Mouse (Mus musculus): ENCODE data around the gene 2310011J03Rik. TPM values are rescaled to one million over a fixed set of nuclear protein-coding genes. Genes with fewer than 3 reads are reported as not detected.

The 2310011J03Rik gene
- polyA plus RNA-seq, 1 experiment: 52.1 TPM

GRCm38 (mm10) chr10:80316359-80316781 lies 4.0 kb downstream of the 2310011J03Rik start:
- TF ChIP-seq POLR2A (IDR thresholded peaks at IDR 0.05; ENCODE audit: borderline replicate concordance, control insufficient read depth, low read depth, low read length) (no peak; the same call in 1 of the 2 replicates), CTCF (IDR thresholded peaks at IDR 0.05; ENCODE audit: control insufficient read depth, insufficient read depth, low read length) (no peak)
- Histone ChIP-seq H3K4me3 (replicated peaks; ENCODE audit: control insufficient read depth, low read depth, low read length) (no peak overlapping the region), H3K27ac (ENCODE audit: control insufficient read depth, insufficient read depth, low read depth, low read length, poor library complexity) (no peak overlapping the region), H3K4me1 (ENCODE audit: control insufficient read depth, insufficient read depth, low read length) (peaks cover 10% of the 10 kb centered on the region)
- WGBS: 54% methylated on average over 11 of the region's 11 CpGs

GRCm38 (mm10) chr10:80315315-80315714 lies 5.0 kb downstream of the 2310011J03Rik start:
- Histone ChIP-seq H3K4me1 (ENCODE audit: control insufficient read depth, insufficient read depth, low read length) (peaks cover 4% of the 10 kb centered on the region), H3K4me3 (replicated peaks; ENCODE audit: control insufficient read depth, low read depth, low read length) (no peak overlapping the region), H3K27ac (ENCODE audit: control insufficient read depth, insufficient read depth, low read depth, low read length, poor library complexity) (no peak overlapping the region)
- TF ChIP-seq CTCF (IDR thresholded peaks at IDR 0.05; ENCODE audit: control insufficient read depth, insufficient read depth, low read length) (no peak), POLR2A (IDR thresholded peaks at IDR 0.05; ENCODE audit: borderline replicate concordance, control insufficient read depth, low read depth, low read length) (no peak)
- 56% methylated on average over 27 of the region's 27 CpGs for WGBS

- H3K4me3 ChIP-seq (replicated peaks; ENCODE audit: control insufficient read depth, low read depth, low read length): no peak overlapping the region
- peaks cover 4% of the 10 kb centered on the region for H3K4me1 ChIP-seq (ENCODE audit: control insufficient read depth, insufficient read depth, low read length)
- TF ChIP-seq CTCF (IDR thresholded peaks at IDR 0.05; ENCODE audit: control insufficient read depth, insufficient read depth, low read length) (no peak), POLR2A (IDR thresholded peaks at IDR 0.05; ENCODE audit: borderline replicate concordance, control insufficient read depth, low read depth, low read length) (no peak)
- 65% methylated on average over 16 of the region's 16 CpGs for WGBS
- no peak overlapping the region for H3K27ac ChIP-seq (ENCODE audit: control insufficient read depth, insufficient read depth, low read depth, low read length, poor library complexity)
Observed at GRCm38 (mm10) chr10:80314494-80315001, 5.8 kb downstream of the 2310011J03Rik start.

- H3K4me1 ChIP-seq (ENCODE audit: control insufficient read depth, insufficient read depth, low read length): peaks cover 2% of the 10 kb centered on the region
- TF ChIP-seq CTCF (IDR thresholded peaks at IDR 0.05; ENCODE audit: control insufficient read depth, insufficient read depth, low read length) (no peak), POLR2A (IDR thresholded peaks at IDR 0.05; ENCODE audit: borderline replicate concordance, control insufficient read depth, low read depth, low read length) (no peak)
- H3K27ac ChIP-seq (ENCODE audit: control insufficient read depth, insufficient read depth, low read depth, low read length, poor library complexity): peak overlapping the region; percentile 34; the same call in 1 of the 2 replicates
- 6% methylated on average over 20 of the region's 20 CpGs for WGBS
- H3K4me3 ChIP-seq (replicated peaks; ENCODE audit: control insufficient read depth, low read depth, low read length): no peak overlapping the region
Observed at GRCm38 (mm10) chr10:80313627-80314201, 6.6 kb downstream of the 2310011J03Rik start.

GRCm38 (mm10) chr10:80312586-80313504 lies 7.5 kb downstream of the 2310011J03Rik start:
- 79% methylated on average over 54 of the region's 54 CpGs for whole genome bisulfite sequencing
- peaks cover 2% of the 10 kb centered on the region for H3K4me1 ChIP-seq (ENCODE audit: control insufficient read depth, insufficient read depth, low read length)
- H3K4me3 ChIP-seq (replicated peaks; ENCODE audit: control insufficient read depth, low read depth, low read length): no peak overlapping the region
- TF ChIP-seq POLR2A (IDR thresholded peaks at IDR 0.05; ENCODE audit: borderline replicate concordance, control insufficient read depth, low read depth, low read length) (no peak), CTCF (IDR thresholded peaks at IDR 0.05; ENCODE audit: control insufficient read depth, insufficient read depth, low read length) (no peak)
- peak overlapping the region; percentile 34; the same call in 1 of the 2 replicates for H3K27ac ChIP-seq (ENCODE audit: control insufficient read depth, insufficient read depth, low read depth, low read length, poor library complexity)

GRCm38 (mm10) chr10:80311560-80311959 lies 8.8 kb downstream of the 2310011J03Rik start:
- 83% methylated on average over 16 of the region's 16 CpGs for WGBS
- TF ChIP-seq POLR2A (IDR thresholded peaks at IDR 0.05; ENCODE audit: borderline replicate concordance, control insufficient read depth, low read depth, low read length) (no peak), CTCF (IDR thresholded peaks at IDR 0.05; ENCODE audit: control insufficient read depth, insufficient read depth, low read length) (no peak)
- Histone ChIP-seq H3K27ac (ENCODE audit: control insufficient read depth, insufficient read depth, low read depth, low read length, poor library complexity) (no peak overlapping the region), H3K4me3 (replicated peaks; ENCODE audit: control insufficient read depth, low read depth, low read length) (no peak overlapping the region), H3K4me1 (ENCODE audit: control insufficient read depth, insufficient read depth, low read length) (no peaks in the 10 kb centered on the region)

- TF ChIP-seq POLR2A (IDR thresholded peaks at IDR 0.05; ENCODE audit: borderline replicate concordance, control insufficient read depth, low read depth, low read length) (no peak), CTCF (IDR thresholded peaks at IDR 0.05; ENCODE audit: control insufficient read depth, insufficient read depth, low read length) (no peak)
- no peak overlapping the region; the same call in 1 of the 2 replicates for H3K27ac ChIP-seq (ENCODE audit: control insufficient read depth, insufficient read depth, low read depth, low read length, poor library complexity)
- no peaks in the 10 kb centered on the region for H3K4me1 ChIP-seq (ENCODE audit: control insufficient read depth, insufficient read depth, low read length)
- WGBS: under 1% methylated on average over 25 of the region's 25 CpGs
- H3K4me3 ChIP-seq (replicated peaks; ENCODE audit: control insufficient read depth, low read depth, low read length): no peak overlapping the region
Observed at GRCm38 (mm10) chr10:80304862-80305261, 15.5 kb downstream of the 2310011J03Rik start.

- H3K4me3 ChIP-seq (replicated peaks; ENCODE audit: control insufficient read depth, low read depth, low read length): no peak overlapping the region
- H3K4me1 ChIP-seq (ENCODE audit: control insufficient read depth, insufficient read depth, low read length): no peaks in the 10 kb centered on the region
- no peak overlapping the region for H3K27ac ChIP-seq (ENCODE audit: control insufficient read depth, insufficient read depth, low read depth, low read length, poor library complexity)
- no peak for TF ChIP-seq POLR2A (IDR thresholded peaks at IDR 0.05; ENCODE audit: borderline replicate concordance, control insufficient read depth, low read depth, low read length)
- under 1% methylated on average over 12 of the region's 12 CpGs for WGBS
Observed at GRCm38 (mm10) chr10:80304458-80304857, 15.9 kb downstream of the 2310011J03Rik start.

Data from bone marrow, adult 2 months (tissue).